Mouse (Mus musculus): ENCODE data around the gene Fgfr2.

Gene Fgfr2

GRCm38 (mm10) chr7:130636902-130637301 is 2486.2 kb downstream of the Fgfr2 start:
- no peak for DNase-seq (ENCODE audit: low spot score)

GRCm38 (mm10) chr7:130636274-130636673 is 2486.9 kb downstream of the Fgfr2 start:
- DNase-seq (ENCODE audit: low spot score), result no peak

DNA sequence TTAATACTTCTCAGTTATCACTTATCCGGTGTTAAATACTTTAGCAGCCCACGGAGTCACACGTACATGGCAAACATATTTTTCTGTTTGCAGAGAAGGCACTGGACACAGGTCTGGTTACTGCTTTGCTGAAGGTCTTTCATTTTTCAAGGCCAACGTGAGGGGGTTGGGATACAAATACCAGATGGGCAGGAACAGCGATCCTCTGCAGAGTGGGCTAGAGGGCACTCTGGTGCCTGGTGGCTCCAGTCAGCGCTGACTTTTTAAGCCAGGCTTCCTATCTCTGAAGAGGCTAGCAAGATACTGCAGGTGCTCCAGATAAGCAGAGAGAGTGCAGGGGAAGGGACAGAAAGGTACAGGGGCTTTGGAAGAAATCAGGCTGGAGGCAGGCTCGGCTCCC is 2487.9 kb downstream of the Fgfr2 start:
- DNase-seq (ENCODE audit: low spot score), result no peak

DNA sequence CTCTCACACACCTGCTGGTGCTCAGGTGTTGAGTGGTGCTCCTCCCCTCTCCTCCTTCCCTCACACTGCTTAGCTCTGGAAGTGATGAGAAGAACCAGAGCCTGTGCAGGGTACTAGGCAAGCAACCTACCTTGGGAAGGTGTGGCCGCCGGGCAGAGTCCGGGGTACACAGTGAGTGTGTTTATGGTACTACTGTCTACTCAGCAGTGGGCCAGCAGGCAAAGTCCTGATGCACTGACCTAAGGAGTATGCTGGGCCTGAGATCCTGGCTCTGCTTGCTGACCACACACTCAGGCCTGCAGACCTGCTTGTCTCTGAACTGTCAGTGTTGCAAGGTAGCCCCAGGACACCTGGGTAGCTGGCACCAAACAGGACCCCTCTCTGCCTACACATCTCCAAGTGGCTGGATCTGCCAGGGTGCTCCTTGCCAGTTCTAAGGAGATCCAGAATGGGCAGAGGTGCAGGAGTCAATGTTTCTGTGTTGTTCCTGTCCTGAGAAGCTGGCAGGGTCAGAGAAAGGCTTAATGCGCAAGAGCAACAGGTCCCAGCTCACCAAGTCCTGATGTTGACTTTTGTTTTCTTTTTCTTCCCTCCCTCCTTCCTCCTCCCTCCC is 2488.8 kb downstream of the Fgfr2 start:
- no peak for DNase-seq (ENCODE audit: low spot score)

DNA sequence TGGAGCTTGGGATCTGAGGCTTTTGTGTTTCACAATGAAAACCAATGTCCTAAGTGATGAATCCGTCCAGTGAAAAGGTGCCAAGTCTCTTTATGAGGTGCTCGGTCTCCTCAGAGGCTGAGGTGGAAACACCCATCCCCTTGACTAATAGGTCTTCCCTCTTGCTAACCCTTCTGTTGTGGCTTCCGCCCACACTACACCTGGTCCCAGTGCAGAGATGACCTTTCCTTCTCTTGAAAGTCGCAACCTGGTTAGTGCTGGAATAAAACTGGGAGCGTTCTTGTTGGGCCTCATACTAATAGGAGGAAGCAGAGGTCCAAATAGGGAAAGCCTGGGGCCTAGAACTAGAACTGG is 2490.8 kb downstream of the Fgfr2 start:
- no peak for DNase-seq (ENCODE audit: low spot score)

GRCm38 (mm10) chr7:130631553-130632378 is 2491.4 kb downstream of the Fgfr2 start:
- DNase-seq (ENCODE audit: low spot score), result no peak

GRCm38 (mm10) chr7:130630956-130631355 is 2492.2 kb downstream of the Fgfr2 start:
- no peak for DNase-seq (ENCODE audit: low spot score)

DNA sequence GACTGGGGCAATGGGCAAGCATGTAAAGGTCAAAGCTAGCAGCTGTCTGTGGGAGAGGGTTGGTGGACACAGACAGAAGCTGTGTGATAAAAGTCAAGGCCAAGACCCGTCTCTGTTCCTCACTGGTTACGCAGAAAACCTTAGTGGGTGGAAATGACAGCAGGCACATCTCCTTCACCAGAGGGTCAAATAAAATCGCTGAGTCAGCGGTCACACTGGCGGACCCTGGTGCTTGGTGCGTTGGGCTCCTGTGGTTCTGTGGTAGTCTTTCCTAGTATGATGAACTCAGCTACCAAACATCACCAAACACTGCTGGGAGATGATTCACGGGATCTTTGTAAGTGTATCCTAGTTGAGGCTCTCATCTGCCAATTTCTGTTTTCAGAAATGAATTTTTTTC is 2493.2 kb downstream of the Fgfr2 start:
- no peak for DNase-seq (ENCODE audit: low spot score)

GRCm38 (mm10) chr7:130628601-130629000 is 2494.5 kb downstream of the Fgfr2 start:
- no peak for DNase-seq (ENCODE audit: low spot score)

DNA sequence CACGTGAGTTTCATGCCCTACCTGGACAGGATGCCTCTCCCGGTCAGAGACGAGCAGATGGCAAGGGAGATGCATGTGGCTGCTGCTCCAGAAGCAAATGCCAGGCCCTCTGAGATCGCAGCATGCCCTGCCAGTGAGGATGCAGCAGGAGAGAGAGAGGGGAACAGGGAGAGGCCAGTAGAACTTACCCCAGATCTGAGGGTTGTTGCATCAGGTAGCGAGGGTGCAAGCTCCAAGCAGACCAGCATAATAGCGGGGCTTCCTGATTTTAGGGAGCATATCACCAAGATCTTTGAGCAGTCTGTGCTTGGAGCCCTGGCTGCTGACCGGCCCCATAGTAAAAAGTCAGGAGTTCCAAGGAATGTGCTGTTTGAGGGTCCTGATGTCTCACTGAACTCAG is 2497.8 kb downstream of the Fgfr2 start:
- no peak for DNase-seq (ENCODE audit: low spot score)

GRCm38 (mm10) chr7:130624299-130624698 is 2498.9 kb downstream of the Fgfr2 start:
- DNase-seq (ENCODE audit: low spot score), result no peak

- DNase-seq (ENCODE audit: low spot score), result no peak
These were observed 2500.8 kb downstream of the Fgfr2 start for GRCm38 (mm10) chr7:130622359-130622758.

- DNase-seq (ENCODE audit: low spot score), result no peak
These were observed 2501.2 kb downstream of the Fgfr2 start for GRCm38 (mm10) chr7:130621953-130622352.

DNA sequence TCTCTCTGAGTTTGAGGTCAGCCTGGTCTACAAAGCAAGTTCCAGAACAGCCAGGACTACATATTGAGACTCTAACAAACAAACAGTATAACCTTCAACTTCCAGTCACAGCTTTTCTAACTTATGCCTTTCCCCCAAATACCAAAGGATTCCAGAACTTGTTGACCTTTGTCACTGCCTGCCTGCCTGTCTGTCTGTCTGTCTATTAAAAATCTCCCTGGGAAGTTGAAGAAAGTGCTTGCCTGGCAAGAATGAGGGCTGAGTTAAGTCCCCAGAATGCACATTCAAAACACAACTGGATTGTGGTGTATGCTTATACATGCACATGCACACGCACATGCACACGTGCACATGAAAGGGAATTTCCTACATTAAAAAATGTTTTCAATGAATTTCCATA is 2502.1 kb downstream of the Fgfr2 start:
- no peak for DNase-seq (ENCODE audit: low spot score)

DNA sequence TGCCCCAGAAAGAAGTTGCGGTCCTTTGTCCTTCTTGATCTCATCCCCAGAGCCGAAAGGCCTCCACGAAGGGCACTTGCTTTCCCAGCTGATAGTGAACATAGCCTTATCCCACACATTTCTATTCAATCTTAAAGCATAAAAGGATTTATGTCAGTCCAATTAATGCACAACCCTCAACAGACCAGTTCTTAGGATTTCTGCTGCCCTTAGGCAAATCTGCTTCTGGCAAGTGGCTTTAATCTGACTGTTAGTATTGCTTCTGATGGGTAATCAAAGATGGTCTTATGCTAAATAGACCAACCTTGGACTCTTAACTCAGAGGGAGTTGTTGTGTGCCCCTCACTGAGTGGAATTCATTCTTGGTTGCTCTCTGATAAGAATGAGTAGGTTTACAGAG is 2505.6 kb downstream of the Fgfr2 start:
- DNase-seq (ENCODE audit: low spot score), result no peak

GRCm38 (mm10) chr7:130613973-130614372 is 2509.2 kb downstream of the Fgfr2 start:
- DNase-seq (ENCODE audit: low spot score), result no peak

DNA sequence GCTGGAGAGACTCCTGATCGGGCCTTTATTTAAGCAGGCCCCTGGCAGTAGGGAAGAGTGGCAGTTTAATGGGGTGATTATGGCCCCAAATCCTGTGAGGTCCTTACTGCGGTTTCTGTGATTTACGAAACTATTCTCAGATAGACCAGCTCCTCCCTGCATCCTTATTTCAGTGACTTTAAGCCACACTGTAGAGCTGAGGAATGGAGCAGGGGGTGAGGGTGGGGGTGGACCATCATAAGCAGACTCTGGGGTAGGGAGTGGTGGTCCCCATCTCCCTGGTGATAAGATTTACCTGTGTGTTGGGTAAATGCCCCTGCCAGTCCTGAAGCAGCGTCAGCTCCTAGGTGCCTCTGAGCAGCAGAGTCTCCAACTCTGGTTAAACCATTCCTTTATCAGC is 2516.2 kb downstream of the Fgfr2 start:
- no peak for DNase-seq (ENCODE audit: low spot score)

DNA sequence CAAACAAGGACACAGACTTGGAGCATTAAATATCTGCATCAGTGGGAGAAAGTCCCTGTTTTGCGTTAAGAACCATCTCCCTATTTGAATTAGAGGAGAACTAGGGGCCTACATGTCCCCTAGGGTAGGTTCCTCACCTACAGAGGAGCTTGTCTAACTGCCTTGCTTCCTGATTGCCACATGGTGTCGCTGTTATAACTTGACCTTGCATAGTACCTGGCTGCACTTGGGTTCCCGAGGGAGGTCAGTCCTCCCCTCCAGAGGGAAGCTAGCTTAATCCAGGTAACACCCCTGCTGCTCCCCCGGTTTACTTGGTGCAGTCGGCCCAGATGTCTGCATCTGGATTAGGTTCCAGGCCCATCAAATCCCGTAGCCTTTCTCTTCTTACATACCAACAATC is 2518.0 kb downstream of the Fgfr2 start:
- DNase-seq (ENCODE audit: low spot score), result no peak

- no peak for DNase-seq (ENCODE audit: low spot score)
These were observed 2518.8 kb downstream of the Fgfr2 start for GRCm38 (mm10) chr7:130604390-130604789.

- DNase-seq (ENCODE audit: low spot score), result no peak
These were observed 2519.6 kb downstream of the Fgfr2 start for GRCm38 (mm10) chr7:130603556-130603955.

DNA sequence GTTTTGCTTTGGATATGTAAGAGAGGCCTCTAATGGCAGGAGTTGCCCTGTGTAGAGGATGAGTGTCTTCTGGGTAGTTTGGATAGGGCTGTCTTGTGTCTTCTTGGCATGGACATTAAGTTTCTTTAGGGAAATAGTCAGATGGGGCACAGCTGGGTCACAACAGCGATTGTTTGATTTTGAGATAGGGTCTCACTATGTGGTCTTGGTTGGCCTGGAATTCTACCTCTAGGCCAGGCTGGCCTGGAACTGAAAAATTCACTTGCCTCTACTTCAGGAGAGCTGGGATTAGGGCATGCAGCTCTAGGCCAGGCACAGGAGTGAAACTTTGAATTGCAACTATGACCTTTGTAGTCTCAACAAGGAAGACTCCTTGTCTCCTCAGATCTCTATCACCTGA is 2520.3 kb downstream of the Fgfr2 start:
- no peak for DNase-seq (ENCODE audit: low spot score)

DNA sequence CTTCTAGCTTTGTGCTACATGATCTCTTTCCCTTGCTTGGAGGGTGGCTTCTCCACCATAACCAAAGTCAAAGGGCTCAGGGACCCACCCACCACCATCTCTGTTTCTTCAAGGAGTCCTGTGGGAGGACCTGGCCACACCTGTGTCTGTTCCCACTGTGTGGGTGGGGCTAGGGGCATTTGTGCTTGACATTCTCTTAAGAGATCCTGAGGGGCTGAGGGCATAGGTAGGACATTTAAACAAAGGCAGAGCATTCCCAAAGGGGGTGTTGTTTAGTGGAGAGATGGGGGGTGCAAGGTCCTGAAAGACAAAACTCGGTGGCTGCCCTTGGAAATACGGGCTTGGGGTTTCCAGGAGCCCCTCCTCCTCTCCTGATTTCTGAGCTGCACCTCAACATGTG is 2522.6 kb downstream of the Fgfr2 start:
- DNase-seq (ENCODE audit: low spot score), result no peak

GRCm38 (mm10) chr7:130600074-130600473 is 2523.1 kb downstream of the Fgfr2 start:
- no peak for DNase-seq (ENCODE audit: low spot score)

DNA sequence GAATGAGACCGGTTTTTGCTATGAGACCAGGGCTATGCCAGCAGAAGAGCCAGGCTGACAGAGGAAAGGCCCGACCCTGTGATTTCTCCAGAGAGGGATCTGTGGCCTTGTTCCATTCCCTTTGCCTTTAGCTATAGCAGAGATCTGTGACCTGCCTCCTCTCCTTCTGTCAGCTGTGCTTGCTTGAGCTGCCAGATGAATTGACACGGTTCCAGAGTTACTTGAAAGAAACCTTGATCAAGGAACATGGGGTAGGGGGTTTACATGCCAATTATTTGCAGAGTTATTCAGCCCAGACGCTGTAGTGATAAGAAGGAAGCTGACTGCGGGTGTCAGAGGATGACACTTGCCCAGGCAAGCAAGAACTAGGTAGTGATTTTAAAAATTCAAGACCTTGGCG is 2525.6 kb downstream of the Fgfr2 start:
- no peak for DNase-seq (ENCODE audit: low spot score)
